Mouse (Mus musculus) skeletal muscle tissue, adult 2 months (tissue): Measurements from ENCODE around the gene Gm20708.
"Not testable (repeated sequence)": the region's sequence is repeated elsewhere in the genome, so short reads cannot be mapped to it uniquely, and the experiment has no call there.

ENCODE experiments used
- DNase-seq: peaks from one replicate; pipeline ENCODE4 v3.0.0-alpha.2; 2012; ENCODE audit warnings: low read depth, low spot score

The Gm20708 gene

GRCm38 (mm10) chr11:117832086-117832969 is 22.9 kb downstream of the Gm20708 start:
- no peak for DNase-seq

- not testable (repeated sequence) for DNase-seq
Observed at GRCm38 (mm10) chr11:117833509-117833908, 24.0 kb downstream of the Gm20708 start.

GRCm38 (mm10) chr11:117834086-117834485 is 24.6 kb downstream of the Gm20708 start:
- no peak for DNase-seq

GRCm38 (mm10) chr11:117836306-117836705 is 26.8 kb downstream of the Gm20708 start:
- DNase-seq: no peak

- DNase-seq: no peak
Observed at GRCm38 (mm10) chr11:117838572-117838971, 29.1 kb downstream of the Gm20708 start.

- DNase-seq: no peak
Observed at GRCm38 (mm10) chr11:117839021-117839420, 29.6 kb downstream of the Gm20708 start.

GRCm38 (mm10) chr11:117840910-117841309 is 31.4 kb downstream of the Gm20708 start:
- no peak for DNase-seq

GRCm38 (mm10) chr11:117843434-117843833 is 34.0 kb downstream of the Gm20708 start:
- no peak for DNase-seq

GRCm38 (mm10) chr11:117844997-117845396 is 35.5 kb downstream of the Gm20708 start:
- no peak for DNase-seq

GRCm38 (mm10) chr11:117845651-117846050 is 36.2 kb downstream of the Gm20708 start:
- DNase-seq: no peak

GRCm38 (mm10) chr11:117846640-117847039 is 37.2 kb downstream of the Gm20708 start:
- no peak for DNase-seq

GRCm38 (mm10) chr11:117847593-117848215 is 38.2 kb downstream of the Gm20708 start:
- no peak for DNase-seq

- DNase-seq: no peak
Observed at GRCm38 (mm10) chr11:117848271-117848984, 39.0 kb downstream of the Gm20708 start.

- DNase-seq: peak; percentile 92
Observed at GRCm38 (mm10) chr11:117848985-117849671, 39.7 kb downstream of the Gm20708 start, which contains the start of gene Birc5. Gene Birc5, plus strand, starts transcription at chr11:117849251.

- no peak for DNase-seq
Observed at GRCm38 (mm10) chr11:117852875-117853274, 43.4 kb downstream of the Gm20708 start.

GRCm38 (mm10) chr11:117854241-117854640 is 44.8 kb downstream of the Gm20708 start:
- no peak for DNase-seq

GRCm38 (mm10) chr11:117855360-117855759 is 45.9 kb downstream of the Gm20708 start:
- no peak for DNase-seq

- no peak for DNase-seq
Observed at GRCm38 (mm10) chr11:117855975-117856374, 46.5 kb downstream of the Gm20708 start.

- DNase-seq: no peak
Observed at GRCm38 (mm10) chr11:117857462-117857861, 48.0 kb downstream of the Gm20708 start.

GRCm38 (mm10) chr11:117858392-117858791 is 48.9 kb downstream of the Gm20708 start:
- no peak for DNase-seq

- no peak for DNase-seq
Observed at GRCm38 (mm10) chr11:117860601-117861000, 51.1 kb downstream of the Gm20708 start, which contains the start of gene Tmem235. Gene Tmem235, plus strand, starts transcription at chr11:117860752.
